Mouse (Mus musculus) cerebellum, adult 8-10 months (tissue): ENCODE data around the gene Nlrc4.

Experiments
- DNase-seq: peaks from one replicate; pipeline ENCODE4 v3.0.0; 2022

Gene Nlrc4

DNA sequence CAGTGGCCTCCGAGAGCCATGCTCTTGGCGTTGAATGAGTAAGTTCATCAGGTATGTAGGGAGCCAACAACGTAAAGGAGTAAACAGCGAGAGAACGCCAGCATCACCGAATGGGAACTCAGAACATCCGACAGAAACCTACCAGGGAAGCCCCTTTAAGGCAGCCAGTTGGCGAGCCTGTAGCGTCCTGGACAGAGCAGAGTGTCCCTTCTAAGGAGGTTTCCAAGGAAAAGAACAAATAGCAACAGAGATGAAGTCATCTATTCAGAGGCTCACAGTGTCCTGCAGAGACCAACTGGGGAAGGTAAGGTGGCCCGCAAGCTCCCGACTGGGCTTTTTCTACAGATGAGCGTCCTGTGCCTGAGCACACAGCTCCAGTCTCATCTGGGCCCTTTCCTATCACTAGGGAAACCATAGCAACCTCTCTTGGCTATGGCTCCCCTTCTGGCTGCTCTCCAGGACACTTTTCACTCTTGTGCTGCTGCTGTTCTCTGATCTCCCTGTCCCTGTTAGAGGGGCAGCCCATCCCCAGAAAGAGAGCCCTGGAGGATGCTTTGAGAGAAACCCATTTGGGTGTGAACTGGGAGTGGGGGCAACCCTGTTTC lies 34.4 kb downstream of the Nlrc4 start:
- no peak for DNase-seq

DNA sequence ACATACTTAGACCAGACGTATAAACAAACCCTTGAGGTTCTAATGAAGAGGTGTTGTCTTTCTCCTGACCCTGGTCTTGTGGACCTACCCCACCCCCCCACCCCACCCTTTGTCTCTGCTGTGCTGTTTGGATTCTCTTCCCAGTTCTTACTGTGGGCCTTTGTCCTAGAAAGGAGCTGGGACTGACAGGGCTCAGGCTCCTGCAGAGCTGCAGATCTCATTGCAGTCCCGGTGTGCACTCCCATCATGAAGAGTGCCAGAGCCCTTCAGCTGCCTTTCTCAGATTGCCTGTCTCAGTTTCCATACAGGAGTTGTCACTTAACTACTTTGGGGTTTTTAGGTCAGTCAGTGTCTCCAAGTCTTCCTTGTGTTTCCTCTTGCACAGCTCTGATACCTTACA lies 38.3 kb downstream of the Nlrc4 start:
- no peak for DNase-seq

DNA sequence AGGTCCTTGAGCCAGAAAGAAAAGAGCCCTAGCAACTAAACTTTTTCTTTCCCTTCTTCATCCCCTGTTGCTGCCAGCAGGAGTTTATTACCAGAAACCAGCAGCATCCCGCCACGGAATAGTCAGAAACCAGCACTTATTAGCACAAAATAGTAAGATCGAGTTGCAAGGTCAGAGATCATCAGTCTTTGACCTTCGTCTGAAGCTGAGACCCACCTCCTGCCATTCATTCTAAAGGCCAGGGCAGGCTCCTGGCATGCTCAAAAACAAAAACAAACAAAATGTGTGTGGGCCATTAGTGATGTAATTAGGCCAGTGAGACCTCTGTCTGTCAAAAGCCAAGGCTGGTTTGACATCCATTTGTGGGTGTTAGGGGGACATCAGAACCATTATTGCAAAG lies 40.8 kb downstream of the Nlrc4 start:
- DNase-seq, result no peak

DNA sequence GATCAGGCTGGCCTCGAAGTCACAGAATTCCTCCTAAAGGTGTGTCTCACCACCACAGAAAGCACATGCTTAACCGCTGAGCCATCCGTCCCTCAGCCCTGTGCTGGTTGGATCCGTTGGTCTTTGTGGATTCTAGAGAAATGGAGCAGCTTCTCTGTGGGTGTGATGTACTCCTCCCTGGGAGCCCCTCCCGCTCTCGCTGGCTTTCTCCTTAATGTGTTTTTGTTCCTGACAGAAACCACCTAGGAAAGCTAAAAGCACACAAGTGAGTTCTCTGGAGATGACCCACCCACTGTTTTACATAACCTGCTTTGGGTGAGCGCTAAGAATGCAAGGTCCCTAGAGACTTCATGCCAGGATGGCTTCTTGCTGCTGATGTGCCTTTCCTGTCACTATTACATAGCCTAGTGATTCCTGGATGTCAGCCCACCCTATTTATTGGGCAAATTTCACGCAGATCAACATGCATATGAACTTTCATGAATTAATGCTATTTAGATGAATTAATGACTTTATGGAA lies 42.0 kb downstream of the Nlrc4 start:
- no peak for DNase-seq

DNA sequence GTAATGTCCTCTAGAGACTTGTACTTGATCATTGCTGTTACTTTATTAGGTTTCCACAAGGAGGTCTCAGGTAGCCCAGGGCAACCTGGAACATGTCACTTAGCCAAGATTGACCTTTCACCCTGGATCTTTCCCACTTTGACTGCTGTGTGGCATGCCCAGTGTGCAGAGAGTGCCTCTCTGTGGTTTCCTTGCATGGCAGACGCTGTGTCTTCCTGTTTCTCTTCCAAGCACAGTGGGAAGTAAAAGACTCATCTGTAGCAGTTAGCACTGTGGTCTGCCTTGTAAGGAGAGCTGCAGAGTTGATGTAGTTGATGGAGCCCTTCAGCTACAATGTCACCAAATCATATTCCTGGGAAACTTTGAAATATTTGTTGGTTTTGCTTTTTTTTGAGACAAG lies 44.3 kb downstream of the Nlrc4 start:
- DNase-seq, result no peak

DNA sequence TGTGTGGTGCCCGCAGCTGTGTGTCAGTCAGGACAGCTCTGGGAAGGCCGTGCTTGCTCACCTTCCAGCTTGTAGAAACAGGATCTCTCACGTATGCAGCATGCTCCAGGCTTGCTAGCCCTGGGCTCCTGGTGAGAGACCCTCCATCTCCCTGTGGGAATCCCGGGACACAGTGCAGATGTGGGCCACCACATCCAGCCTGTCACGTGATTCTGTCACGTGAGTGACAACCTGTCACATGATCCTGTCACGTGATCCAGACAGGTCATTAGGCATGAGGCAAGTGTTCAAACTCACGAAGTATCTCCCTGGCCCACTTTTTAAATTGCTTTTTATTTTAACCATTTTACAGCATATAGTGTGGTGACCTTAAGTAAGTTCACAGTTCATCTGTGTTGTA lies 45.6 kb downstream of the Nlrc4 start:
- no peak for DNase-seq

DNA sequence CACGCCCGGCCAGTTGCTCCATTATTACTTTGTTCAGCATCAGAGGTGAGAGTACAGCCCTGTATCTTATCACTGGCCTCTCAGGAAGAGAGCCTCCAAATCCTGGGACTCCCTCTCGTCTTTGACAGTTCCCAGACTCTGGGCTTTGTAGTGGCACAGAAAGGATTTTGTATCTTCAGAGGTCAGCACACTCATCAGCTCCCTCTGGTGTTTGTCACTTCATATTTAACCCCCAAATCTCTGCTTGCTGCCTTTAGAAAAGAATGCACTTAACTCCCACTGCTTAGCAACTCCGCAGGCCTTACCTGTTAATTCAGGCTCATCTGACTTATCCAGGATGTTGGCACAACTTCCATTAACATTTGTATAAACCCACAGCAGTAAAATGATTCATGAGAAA lies 49.2 kb downstream of the Nlrc4 start:
- no peak for DNase-seq

DNA sequence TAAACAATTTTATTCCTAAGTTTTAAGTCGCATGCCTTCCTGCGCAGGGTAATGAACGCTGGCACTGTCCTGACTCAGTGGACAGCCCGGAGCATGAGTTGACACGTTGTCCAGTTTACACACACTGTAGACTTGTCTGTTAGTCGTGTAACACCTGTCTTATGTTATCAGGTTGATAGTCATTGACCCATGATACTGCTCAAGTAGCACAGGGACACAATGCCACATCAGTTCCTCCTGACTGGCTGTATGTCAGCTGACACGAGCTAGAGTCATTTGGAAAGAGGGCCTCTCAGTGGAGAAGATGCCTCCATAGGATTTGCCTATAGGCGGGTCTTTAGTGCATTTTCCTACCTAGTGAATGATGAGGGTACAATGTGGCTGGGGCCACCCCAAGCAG lies 52.5 kb downstream of the Nlrc4 start:
- no peak for DNase-seq

DNA sequence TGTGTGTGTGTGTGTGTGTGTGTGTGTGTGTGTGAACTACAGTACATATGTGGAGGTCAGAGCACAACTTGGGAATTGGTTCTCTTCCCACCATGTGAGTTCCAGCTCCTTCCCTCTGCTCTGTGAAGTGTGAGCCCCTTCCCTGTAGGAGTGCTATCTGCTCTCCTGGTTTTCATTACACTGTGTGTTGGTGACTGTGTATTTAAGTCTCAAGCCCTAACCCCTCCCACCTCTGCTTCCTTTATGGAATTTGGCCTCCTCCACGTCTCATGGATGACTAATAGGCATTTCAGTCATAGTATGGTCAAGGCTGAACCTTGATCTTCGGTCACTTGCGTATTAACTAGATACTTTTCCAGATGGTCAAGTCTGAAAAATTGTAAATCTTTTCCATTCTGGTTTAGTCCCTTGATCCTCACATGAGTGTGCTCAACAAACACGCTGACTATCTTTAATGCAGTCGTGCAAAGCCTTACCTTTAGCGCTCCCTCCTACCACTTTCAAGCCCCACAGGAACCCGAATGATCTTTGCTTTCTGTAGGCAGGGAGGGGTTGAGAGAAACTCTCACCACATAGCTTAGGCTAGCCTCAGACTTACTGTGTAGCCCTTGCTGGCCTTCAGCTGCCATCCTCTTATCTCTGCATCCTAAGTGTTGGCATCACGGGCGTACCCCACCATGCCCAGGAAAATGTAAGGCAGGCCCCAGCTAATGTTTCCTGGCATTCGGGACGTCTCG lies 56.3 kb downstream of the Nlrc4 start:
- no peak for DNase-seq

DNA sequence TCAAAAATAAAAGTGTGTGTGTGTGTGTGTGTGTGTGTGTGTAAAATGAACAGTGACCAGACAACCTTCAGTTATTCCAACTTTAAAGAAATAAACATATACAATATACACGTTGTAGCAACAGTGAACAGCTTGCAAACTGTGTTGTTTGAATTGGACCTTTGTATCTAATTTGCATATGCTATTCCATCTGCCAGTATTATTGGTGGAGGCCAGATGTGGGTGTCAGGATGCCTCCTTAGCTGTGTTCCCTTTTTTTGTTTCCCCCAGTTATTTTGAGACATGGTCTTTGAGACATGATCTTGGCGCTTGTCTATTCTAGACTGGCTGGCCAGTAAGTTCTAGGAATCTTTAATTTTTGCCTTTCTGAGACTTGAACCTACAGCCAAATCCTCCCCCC lies 61.8 kb downstream of the Nlrc4 start:
- no peak for DNase-seq

DNA sequence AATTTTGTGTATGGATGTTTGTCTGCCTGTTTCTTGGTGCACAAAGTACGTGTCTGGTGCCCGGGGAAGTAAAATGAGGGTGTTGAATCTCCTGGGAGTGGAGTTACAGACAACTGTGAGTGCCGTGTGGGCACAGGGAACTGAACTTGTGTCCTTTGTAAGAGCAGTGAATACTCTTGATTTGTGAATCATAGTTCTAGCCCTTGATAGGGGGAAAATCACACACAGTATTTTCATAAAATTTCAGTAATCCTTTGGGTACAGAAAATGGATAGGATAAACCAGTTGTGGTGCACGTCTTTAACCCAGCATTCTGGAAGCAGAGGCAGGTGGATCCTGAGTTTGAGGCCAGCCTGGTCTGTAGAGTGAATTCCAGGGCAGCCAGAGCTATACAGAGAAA lies 62.2 kb downstream of the Nlrc4 start:
- no peak for DNase-seq

DNA sequence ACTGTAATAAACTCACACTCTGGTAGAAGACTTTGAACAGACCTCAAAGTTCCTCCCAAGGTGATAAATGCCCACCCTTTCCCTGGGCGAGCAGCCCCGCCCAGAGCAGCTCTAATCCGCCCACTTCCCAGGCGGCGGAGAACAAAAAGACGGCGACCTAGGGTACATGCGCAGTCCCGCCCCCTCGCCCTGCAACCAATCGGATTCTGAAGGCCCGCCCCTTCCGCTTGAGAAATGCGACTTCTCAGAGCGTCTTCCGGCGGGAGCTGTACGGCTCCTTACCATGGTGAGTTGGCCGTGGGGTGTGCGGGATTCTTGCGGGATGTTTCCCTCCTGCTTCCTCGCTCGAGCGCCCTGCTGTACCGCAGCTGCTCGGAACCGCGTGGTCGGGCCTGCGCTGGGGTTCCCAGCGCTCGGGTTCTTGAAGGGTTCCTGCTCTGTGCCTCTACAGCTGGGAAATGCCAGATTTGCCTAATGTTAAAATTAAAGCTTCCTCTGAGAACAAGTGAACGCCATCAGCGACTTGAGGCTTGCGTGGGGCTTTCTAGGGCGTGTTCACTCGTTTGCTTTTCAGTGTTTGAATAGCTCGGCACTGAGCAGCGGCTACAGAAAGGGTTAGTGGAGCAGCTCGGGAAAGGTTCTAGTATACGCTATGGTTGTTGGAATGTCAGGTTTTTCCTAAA lies 63.4 kb downstream of the Nlrc4 start, which contains the start of gene Slc30a6:
Gene Slc30a6, plus strand, starts transcription at position 226 of the 683 bp plus-strand sequence.
- DNase-seq, result peak; percentile 96

DNA sequence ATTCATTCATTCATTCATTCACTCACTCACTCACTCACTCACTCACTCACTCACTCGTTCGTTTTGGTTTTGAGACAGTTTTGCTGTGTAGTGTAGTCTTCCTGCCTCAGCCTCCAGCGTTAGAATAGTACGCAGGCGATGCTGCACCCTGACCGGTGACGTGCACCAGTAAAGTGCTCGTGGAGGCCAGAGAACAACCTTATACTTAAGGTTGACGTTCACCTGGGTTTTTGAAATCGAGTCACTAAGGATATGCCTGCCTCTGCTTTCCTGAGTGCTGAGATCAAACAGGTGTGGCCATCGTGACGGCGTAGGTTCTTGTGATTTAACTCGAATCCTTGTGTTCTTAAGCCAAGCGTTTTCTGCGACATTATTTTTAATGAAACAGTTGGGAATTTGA lies 64.1 kb downstream of the Nlrc4 start:
- no peak for DNase-seq

DNA sequence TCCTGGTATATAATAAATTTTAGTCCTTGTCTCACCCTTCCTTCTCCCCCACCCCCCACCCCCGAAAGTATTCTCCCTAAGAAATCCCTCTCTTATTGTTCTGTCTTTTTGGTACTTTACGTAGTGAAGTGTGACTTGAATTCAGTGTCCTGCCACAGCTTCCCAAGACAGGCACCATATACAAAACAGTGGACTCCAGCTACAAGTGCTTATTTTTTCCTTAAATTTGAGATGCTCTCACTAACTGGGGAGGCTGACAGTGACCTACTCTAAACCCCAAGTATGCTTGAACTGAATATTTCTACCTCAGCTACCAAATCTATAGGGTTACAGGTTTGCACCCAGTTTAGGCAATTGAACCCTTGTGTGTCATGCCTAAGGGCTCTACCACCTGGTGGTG lies 64.6 kb downstream of the Nlrc4 start:
- DNase-seq, result no peak

DNA sequence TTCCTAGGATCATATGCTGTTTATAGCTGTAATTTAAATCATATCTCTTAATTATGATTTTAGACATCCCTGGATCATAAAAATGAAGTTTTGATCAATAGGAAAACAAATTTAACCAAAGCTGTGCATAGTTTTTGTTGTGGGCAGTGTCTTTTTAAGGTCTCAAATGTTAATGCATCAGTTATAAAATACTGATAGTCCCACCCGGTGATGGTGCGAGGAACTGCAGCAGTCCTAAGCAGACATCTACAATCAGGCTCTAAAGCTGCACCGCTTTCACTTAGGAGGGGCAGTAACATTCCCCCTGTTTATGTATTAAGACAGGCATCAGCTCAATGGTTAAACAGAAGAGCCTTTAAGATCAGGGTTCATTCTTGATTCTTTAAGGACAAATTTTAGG lies 69.1 kb downstream of the Nlrc4 start:
- no peak for DNase-seq

DNA sequence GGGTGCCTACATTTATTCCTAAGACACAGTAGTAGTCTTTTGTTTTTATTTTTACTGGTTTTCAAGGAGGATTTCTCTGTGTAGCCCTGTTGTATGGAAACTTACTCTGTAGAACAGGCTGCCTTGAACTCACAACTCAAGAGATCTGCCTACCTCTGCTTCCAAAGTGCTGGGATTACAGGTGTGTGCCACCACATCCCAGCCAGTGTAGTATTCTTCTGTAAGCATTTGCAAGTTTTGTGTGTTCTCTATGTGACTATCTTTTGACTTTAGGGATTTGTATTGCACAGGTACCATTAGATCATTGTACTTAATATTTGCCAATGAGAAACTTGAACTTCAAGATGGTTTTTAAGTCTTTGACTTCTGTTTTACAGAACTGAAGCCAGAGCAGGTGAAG lies 72.3 kb downstream of the Nlrc4 start:
- no peak for DNase-seq

DNA sequence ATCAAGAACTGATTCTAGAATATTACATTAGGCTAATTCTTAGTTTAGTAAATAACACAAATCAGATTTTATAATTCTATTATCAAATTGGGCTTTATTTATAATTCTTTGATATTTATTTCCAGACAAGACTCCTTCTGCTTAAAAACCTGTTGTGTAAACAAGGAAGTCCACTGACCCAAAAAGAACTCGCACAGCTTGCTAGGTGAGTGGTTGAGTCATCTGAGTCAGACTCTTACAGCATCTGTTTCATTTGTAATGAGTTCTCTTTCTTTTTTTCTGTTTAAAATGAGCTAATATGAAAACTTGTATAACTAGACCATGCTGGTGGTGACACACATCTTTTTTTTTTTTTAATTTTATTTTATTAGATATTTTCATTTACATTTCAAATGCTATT lies 82.0 kb downstream of the Nlrc4 start:
- no peak for DNase-seq
